Mouse (Mus musculus) layer of hippocampus, postnatal 14 days (tissue): ENCODE results near the gene Ttc4. TPM values are rescaled to one million over a fixed set of nuclear protein-coding genes. Genes with fewer than 3 reads are reported as not detected.

Experiments used
- DNase-seq, 2 experiments: peaks; one replicate each; pipeline ENCODE4 v3.0.0; 2021 to 2022; ENCODE audit warnings: low spot score in 2 of 2, mixed read lengths in 1 of 2
- long read RNA-seq, 2 experiments: library from polyadenylated mRNA; stranded (forward); transcript quantifications; one replicate each; pipeline ENCODE4 v2.0.0; 2021
- total RNA-seq, 2 experiments: library from RNA; stranded (reverse); gene quantifications; 2 replicates each; pipeline ENCODE4 v1.2.3; 2021

Ttc4 gene
- total RNA-seq = 10 to 100 TPM; 38.7 to 41.3 TPM
- long read RNA-seq, experiment 1, transcript Ttc4-201 (10 exons, 2,121 nt) = major isoform, 27 of 47 reads
- long read RNA-seq, experiment 1, partial matches to known transcripts = 10 of 47 reads
- long read RNA-seq, experiment 1, other reads (novel, unspliced or antisense) = 10 of 47 reads
- long read RNA-seq, experiment 2, transcript Ttc4-201 (10 exons, 2,121 nt) = major isoform, 44 of 73 reads
- long read RNA-seq, experiment 2, partial matches to known transcripts = 3 of 73 reads
- long read RNA-seq, experiment 2, other reads (novel, unspliced or antisense) = 26 of 73 reads

DNA sequence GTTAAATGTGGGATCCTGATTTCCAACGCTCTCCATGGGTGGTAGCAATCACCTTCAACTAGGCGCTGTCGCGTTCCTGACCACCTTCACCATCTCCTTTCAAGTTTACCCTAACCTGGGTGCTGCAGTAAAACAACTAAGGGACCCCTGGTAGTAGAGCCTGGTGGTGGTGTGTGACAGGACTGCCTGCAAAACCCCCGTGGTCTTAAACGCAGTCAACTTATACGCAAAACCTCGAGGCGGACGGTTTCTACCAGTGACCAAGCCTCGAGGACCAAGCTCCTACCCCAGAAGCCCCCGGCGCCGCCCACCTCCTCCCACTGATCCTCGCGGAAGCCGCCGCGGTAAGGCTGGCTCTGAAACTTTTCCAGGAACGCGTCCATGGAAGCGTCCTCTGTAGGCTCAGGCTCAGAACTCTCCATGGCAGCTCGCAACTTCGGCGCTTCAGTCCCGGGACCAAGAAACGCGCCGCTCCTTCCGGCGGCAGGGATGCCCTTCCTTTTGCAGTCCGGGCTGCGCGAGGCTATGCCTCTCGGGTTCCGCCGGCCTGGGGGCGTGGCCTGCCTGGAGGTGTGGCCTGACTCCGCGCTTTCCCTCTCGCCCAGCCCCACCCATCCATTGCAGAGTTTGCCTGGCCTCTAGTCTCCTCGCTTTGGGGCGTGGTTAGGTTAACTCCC is at the start of gene Ttc4:
Gene Ttc4 (minus strand): TSS at position 503 of the 677 bp plus-strand sequence.
- DNase-seq = peak; percentile 78 to 85

DNA sequence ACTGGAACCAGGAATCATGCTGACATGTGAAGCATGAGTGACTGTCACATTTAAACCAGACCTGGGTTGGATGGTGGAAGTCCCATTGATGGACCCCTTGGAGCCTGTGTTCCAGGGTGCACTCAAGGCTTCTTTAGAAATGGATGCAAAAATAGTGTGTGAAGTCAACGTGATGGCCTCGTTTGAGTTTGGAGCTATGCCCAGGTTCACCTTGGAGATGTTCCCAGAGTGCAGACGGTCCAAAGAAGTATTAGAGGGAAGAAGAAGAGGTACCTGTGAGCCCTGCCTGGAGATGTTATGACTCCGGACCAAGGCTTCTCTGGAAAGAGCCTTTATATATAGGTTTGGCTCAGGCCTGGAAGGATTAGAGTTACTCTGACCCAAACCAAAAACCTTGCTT is 41.9 kb upstream of the Ttc4 start:
- no peak for DNase-seq

DNA sequence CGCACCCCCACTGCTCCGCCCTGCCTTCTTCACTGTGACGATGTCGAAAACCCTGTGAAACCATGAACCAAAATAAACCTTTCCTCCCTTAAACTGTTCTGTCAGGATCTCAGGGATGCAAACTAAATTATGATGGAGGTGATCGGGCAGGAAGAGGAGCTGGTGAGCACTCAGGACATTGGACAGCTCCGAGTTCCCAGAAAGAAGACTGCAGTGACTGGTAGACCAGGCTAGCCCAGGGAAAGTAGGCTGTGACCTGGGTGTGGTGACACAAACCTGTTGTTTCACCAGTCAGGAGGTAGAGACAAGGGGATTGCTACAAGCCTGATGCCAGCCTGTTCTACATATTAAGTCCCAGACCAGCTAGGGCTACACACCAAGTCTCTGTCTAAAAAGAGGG is 34.9 kb upstream of the Ttc4 start:
- no peak for DNase-seq

DNA sequence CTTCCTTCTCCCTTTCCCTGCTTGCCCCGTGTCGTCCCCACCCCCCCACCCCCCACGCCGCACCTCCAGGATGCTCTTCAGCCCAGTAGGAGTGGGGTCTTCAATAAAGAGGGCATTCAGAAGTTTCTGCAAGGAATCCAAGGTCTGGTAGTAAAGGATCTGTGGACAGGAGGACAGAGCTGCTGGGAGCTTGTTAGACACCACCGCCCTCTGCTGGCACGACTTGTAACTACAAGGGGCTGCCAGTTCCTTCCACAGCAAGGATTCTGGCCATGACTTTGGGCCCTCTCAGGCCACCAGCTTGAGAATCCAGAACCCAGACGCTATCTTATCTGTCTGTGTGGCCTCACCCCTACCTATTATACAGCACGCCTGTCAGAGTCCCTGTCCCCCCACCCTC is 29.7 kb upstream of the Ttc4 start:
- peak; percentile 80 to 81 for DNase-seq

DNA sequence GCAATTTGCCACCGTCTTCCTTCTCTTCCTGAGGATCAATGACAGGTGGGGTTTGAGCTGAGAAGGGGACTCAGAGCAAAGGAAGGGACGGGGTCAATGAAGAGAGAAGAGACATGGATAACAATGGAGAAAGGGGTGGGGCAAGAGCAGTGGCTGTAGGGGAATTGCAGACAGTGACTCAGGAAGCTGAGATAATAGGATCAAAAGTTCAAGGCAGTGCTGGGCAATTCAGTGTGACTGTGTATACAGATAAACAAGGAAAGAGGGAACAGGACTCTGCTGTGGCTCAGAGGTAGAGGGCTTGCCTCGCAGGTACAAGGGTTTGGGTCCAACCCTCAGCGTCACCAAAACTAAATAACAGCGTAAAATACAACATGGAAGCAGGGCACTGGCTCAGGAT is 29.2 kb upstream of the Ttc4 start:
- DNase-seq = no peak

DNA sequence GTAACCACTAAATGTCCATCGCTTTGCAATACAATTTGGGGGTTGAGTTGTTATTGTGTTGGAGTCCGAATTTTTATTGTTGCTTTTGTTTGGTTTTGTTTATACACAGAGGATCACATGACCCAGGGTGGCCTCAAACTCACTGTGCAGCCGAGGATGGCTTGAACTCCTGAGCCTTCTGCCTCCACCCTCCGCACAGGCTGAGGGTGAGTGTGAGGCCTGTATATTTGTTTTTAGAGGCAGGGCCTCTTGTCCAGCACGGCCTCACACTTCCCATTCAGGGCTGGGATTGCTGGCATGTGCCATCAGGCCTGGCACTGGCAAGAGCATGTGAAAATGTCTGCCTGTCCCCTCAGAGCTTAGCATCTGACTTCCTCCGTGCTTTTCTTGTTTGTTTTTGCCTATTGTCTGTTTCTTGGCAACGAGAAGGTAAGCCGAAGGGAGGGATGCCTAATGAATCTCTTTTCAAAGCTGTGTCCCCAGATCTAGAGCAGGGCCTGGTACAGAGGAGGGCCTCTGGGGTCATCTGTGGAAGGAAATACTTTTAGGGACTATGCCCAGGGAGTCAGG is 26.4 kb upstream of the Ttc4 start:
- peak in 1 of 2 experiments; percentile 41 for DNase-seq

DNA sequence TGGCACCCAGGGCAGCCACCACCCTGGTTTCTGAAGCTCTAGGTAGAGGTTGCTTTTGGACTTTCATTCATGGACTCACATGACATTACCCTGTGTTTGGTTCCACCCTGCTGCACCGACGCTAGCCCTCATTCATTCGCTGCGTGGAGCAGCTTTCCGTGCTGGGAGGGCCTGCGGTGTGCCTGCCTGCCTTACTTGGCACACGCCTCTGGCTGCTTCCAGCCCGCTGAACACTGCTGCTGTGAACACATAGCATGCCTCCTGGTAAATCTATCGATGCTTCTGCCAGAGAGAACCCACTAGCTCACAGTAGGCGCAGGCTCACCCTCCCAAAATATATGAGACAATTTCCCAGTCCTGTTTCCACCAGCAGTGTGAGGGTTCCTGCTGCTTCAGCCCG is 25.7 kb upstream of the Ttc4 start:
- DNase-seq = peak; percentile 63 to 74

DNA sequence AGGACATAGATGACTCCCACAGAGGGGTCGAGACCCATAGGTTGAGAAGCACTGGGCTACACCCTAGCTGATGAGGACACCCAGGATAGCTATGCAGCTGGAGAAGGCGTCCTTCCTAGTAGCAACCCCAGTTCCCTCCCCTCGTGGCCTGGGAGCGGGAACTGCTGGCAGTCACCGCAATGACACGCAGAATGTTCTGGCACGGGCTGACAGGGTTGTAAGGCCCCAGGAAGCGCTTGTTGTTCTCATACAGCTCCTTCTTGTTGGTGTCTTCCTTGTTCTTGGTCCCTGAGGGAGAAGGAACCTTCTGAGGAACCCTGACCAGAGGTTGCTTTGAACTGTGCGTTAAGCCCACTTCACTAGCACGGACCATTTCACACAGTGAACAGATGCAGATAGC is 25.2 kb upstream of the Ttc4 start:
- peak in 1 of 2 experiments; percentile 21 for DNase-seq

DNA sequence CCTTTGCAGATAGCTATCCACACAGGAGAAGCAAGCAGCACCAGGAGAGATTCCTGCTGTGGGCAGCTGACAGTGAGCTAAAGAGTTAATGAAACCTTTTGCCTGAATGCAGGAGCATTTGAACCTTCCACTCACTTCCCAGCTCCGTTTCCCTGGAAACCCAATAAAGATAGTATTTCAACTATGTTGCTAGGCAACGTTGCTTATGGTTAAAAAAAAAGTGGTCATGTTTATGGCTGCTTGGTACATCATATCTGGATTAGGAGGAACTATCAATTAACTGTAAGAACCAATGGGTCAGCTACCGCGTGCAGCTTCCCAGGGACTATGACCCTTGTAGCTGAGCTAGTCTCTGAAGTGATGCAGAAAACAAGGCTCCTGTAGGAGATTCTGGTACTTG is 22.1 kb upstream of the Ttc4 start:
- no peak for DNase-seq

DNA sequence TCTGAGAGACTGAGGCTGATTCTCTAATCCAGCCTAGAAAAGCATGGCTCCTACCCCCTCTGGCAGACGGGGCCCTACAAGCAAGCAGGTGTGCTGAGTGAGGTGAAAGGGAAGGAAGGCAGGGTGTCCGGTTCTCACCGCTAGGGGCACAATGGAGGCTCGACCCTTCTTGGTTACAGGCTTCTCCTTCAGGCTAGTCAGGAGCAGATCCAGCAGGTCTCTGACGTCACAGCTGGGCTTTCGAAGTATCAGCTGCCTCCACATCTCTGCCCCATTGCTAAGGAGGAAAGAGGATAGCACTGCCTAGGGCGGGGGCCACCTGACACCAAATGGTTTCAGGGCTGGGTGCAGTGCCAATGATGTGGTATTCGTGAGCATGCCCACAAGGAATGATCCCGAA is 21.2 kb upstream of the Ttc4 start:
- no peak for DNase-seq

DNA sequence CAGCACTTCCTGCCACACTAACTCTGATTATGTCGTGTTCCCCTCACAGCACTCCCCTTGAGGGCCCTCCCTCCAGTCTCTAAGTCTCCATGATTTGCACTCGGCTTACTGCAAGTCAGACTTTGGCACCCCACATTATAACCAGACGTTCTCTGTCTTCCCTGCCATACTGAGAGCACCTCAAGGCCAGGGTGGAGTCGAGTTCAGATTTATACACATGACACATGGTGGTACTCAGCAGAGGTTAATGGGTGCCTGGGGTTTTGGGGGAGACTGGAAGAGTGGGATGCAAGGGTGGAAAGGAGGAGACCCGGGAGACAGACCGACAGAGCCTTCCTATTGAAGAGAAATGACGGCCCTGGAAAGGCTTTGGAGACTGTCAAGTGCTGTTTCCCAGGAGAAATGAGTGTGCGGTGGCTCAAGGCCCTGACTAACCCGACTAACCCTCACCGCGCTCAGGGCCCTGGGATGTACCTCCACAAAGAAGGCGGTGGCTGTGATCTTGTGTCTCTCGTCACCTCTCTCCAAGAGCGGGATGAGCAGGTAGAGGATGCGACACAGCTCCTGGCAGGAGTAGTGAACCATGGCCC is 15.2 kb upstream of the Ttc4 start:
- no peak for DNase-seq

DNA sequence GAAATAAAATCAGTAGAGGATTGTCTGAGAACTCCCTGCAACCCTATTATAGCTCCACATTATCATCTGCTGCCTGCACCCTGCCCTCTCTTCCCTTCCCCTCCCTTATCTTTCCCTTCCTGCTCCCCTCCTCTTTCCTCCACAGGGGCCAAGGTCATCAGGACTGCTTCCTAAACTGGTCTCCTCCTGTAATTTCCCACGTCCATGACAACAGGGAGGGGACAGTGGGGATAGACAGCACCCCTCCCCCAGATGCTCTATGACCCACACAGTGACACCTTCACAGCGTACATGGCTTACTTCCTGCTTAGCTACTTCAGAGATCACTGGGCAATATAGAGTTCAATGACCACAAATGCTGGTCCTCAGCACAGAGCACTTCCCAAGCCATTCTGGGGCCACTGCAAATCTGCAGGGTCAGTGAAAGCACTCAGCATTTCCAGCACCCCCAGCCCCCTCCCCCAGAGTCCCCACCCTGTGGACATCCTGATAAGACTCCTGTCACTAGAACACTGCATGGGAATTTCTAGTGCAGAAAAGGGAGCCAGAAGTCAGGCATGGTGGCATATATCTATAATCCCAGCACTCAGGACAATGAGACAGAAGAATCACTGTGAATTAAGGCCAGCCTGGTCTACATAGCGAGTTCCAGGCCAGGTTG is 10.0 kb upstream of the Ttc4 start:
- no peak for DNase-seq

DNA sequence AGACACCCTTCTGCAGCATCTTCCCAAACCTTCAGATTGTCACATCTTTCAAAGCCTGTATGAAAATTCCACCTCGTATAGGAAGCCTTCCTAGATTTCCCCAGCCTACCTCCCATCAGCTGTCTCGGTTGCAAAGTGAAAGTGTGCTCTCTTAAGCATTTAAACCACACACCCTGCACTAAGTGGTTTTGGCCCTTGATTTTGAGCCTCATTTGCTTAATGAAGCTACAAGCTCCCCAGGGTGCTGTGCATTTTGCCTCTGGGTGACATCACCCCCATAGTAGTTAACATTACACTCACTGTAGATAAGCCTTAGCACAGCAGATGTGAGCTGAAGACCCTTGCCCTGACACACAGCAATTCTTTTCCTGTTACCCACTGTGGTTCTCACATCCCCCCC is 2.2 kb upstream of the Ttc4 start:
- no peak for DNase-seq

DNA sequence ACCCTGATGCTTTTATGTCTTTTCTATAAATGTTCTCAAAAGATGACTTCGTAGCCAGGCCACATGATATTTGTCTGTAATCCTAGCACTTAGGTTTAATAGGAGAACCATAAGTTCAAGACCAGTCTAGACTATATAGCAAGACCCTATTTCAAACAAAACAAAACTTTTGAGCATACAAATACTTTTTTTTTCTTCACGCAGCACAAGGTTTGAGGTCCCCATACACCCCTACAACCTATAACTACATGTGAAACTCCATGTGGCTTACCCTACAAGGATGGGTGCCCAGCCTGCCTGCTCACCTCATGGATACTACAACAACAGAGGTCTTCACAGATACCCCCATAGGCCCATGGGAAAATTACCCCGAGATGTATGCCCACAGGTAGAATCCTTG is 408 bp upstream of the Ttc4 start:
- no peak for DNase-seq

DNA sequence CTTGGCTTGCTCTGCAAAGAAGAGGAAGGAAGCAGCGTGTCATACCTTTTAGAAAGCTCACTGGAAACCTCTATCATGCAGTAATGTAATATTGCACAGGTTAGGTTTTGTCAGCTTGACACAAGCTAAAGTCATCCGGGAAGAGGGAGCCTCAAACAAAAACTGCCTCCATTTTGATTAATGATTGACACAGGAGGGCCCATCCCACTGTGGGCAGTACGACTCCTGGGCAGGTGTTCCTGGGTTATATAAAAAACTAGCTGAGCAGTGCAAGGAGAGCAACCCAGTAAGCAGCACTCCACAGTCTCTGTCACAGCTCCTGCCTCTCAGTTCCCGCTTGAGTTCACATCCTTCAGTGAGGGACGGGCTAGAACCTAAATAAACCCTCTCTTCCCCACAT is 2.0 kb downstream of the Ttc4 start:
- no peak for DNase-seq

DNA sequence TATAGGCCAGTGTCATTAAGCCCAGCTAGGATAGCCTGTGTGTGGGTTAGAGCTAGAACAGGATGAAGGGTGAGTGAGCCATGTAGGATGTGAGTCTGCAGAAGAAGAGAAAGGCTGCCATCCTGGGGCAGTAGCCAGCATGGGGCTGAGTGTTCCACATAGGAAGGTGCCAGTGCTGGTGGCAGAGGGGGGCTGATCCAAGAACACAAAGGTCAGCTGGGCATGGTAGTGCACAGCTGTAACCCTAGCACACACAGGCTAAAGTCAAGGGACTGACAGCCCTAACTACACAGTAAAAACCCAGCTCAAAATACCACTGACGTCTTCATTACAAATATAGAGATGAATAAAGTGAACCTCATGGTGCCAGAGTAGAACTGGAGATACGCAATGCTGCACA is 12.2 kb downstream of the Ttc4 start:
- no peak for DNase-seq

DNA sequence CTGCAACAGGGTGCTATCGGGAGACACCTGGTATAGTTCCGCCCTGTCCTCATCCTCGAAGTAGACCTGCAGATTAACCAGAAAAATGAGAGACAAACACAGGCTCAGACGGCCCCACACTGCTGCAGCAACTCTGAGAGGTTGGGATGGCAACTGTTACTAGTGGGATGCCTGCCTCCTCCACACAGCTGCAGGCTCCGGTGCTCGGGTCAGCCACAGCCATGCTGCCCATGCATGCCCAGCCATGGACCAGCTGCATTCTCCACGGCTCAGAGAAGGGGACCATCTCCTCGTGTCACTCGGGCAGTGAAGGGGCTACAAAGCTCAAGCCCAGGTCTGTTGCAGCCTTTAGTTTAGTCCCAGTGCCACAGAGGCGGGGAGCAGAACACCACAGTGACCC is 13.1 kb downstream of the Ttc4 start:
- DNase-seq = no peak

DNA sequence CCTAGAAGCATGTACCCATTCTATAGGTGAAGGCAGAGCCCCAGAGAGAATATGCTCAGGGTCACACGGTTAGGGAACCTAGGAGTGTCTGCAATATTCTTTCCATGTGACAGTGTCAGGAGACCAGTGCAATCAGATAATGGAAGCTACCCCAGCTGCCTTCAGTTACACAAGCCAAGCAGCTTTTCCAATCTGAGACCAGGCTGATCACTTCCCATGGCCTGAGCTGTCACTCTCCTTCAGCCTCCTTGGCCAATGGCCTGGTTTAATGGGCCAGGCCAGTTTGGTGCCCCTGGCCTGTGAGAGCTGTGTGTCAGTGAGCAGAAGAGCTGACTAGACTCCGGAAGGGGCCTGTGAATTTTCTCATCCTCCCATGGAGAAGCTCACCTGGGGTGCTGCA is 13.5 kb downstream of the Ttc4 start:
- DNase-seq = no peak

DNA sequence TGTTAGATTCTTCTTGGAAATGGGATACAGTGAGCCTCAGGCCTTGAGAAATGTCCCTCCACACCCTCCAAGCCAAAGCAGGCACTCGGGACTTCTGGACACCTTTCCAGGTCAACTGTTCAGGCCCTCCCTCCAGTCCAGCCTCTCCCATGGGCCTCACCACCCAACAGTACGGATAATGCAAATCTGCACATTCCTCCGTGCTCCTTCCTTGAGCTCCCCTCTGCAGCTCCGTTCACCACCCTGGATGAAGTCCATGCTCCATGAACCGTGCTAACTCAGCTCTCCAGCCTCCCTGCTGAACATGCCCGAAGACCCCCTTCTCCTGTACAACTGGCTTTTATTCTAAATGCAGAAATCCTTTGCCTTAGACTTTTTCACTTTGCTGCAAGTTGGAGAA is 14.0 kb downstream of the Ttc4 start:
- no peak for DNase-seq

DNA sequence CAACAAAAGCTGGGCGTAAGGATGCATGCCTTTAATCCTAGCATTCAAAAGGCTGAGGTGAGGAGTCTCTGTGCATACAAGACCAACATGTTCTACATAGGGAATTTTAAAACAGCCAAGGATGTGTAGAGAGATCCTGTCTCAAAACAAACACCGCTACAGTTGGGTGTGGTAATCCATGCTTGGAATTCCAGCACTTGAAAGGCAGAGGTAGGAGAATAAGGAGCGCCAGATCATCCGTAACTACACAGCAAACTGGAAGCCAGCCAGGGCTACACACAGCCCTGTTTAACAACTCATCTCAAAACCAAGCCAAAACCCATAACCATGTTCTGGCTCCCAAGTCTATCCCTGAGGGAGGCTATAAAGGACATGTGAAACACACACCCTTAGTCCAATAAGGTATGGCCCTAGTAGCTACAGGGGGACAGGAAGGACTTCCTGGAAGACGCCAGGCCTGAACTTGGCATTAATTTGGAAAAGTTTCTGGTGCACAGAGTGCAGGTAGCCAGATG is 14.7 kb downstream of the Ttc4 start:
- DNase-seq = no peak

DNA sequence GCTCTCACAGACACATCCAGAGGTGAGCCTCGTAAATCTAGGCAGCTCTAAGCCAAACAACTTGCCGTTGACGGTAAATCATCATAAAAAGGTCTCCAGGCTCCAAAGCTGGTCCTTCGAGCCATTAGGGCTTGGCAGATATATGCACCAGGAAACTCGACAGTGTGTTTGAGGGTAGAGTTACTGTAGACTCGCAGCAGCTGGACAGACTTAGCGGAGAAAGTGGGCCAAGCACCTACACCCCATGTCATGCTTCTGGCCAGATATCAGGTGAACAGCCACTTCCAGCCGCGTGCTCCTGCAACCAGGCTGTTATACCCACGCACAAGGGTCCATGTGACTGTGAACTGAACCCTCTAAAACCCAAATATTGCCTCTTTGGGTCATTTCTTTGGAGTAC is 23.1 kb downstream of the Ttc4 start:
- no peak for DNase-seq

DNA sequence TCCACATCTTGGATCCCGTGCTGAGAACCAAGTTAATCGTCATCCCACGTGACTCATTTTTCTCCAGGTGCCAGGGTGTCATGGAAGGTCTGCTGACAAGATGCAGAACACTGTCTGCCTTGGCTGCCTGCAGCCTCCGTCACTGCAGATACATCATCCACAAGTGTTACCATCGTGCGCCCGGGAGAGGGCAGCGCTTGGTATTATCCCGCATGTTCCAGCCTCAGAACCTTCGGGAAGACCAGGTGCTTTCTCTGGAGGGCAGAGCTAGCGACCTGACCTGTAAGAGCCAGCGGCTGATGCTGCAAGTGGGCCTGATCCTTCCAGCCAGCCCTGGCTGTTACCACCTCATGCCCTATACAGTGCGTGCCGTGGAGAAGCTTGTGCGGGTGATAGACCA is 25.7 kb downstream of the Ttc4 start:
- DNase-seq = no peak
